Mouse (Mus musculus): ENCODE results near the gene Hps3. TPM values are rescaled to one million over a fixed set of nuclear protein-coding genes. Genes with fewer than 3 reads are reported as not detected.

Hps3 gene
- total RNA-seq, 4 experiments from 2014 or later: 16.2 to 24.2 (median 19.1) TPM

Other genes with a start within 250 kb of the Hps3 start
- gene Cp, start 78.3 kb downstream of the Hps3 start, total RNA-seq (2022): 10 to 100 TPM; 46.2 to 84.5 (median 51.1) TPM
- gene Hltf, start 22.5 kb upstream of the Hps3 start, total RNA-seq (2022): 10 to 100 TPM; 26.9 to 30.1 (median 30.0) TPM
- gene Gyg, start 120.0 kb upstream of the Hps3 start, total RNA-seq (2022): 100 to 1,000 TPM in 2 of 4 experiments, 10 to 100 TPM in 2; 75.7 to 133 (median 94.3) TPM
- 1 to 10 TPM; 2.3 to 3.4 (median 2.9) TPM for gene Cpa3, start 206.9 kb upstream of the Hps3 start, total RNA-seq (2022)
- gene Cpb1, start 240.4 kb upstream of the Hps3 start, total RNA-seq (2022): 10 to 100 TPM in 2 of 4 experiments, 1 to 10 TPM in 2; 5.9 to 10.3 (median 8.5) TPM

Measured in adrenal gland, adult 8-10 months (tissue).